Mouse (Mus musculus) gastrocnemius, adult 8-10 months (tissue): ENCODE results near the gene Sval2. TPM values are rescaled to one million over a fixed set of nuclear protein-coding genes. Genes with fewer than 3 reads are reported as not detected.

Source experiments
- DNase-seq, 2 experiments: peaks; one replicate each; pipeline ENCODE4 v3.0.0; 2022; ENCODE audit warnings: low spot score in 2 of 2
- total RNA-seq, 4 experiments: library from RNA; stranded (reverse); gene quantifications; 2 replicates each; pipeline ENCODE4 v1.2.4; 2022

Sval2 gene
- total RNA-seq, result not detected

DNA sequence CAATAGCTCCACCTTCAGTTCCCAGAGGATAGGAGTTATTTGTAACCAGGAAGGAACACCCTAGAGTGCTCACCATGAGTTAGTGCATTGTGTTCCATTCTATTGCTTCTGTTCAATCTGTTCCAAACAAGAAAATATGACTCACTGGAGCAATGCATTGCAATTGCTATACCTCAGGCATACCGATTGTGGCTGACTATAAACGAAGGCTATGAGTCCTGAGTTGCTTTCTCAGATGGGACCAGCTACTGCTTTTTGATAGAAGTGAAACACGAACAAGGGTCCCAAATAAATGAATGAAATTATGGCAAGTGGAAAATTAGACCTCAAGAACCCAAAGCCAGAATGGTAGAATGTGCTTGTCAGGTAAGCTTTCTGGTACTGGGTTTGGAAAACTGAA is at the start of gene Sval2:
TSS of gene Sval2 (plus strand) at position 301 of the 400 bp plus-strand sequence.
- no peak for DNase-seq

DNA sequence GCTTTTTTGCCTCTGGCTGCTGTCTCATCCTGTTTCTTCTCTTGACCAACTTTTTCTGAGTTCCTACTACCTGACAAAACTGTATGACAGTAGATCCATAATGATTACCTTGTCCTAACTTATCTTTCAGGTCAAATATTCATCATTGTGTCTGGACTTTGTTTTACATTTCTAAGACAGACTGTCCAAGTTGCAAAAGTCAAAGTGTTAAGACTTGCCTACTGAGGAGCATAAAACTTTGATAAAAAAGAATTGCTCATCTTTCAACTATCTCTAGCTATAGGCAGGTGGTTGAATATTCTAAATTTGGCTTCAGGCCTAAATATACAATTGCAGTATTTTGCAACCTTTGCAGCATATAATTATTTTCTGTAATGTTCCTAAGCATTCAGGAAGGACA is 28.7 kb upstream of the Sval2 start:
- DNase-seq, result no peak

DNA sequence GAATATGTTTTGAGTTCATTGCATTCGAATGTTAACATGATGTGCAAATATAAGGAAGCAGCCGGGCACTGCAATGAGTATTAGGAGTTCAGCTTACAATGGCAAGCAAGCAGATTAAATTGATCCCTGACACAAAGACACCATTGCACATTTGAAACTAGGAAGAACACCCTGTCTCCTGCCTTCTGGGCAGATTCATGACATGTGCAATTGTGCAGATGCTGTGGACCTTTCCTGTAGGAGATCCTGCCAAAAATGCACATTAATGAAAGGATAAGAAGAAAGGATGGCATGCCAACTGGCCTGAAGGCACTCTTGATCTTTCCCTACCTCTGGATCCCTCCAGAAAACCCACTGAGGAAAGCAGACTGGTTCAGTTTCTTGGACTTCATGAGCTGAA is 23.3 kb upstream of the Sval2 start:
- no peak for DNase-seq

DNA sequence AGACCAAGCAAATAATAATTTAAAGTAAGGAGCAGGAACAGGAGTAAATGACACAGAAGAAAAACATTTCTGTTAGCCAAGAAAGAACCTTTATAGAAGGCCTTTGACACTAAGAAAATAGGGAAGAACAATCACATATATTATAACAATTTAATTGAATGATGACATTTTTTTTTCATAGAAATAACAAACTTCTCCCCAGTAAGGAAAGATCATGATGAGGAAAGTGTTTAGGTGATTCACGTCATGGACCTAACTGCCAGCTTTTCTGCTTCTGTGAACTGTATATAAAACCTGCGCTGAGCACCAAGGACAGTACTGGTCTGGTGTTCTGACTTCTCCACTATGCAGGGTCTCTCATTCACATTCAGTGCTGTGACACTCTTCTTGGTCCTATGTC is 5.6 kb upstream of the Sval2 start, which contains the start of gene Pip:
TSS of gene Pip (plus strand) at position 301 of the 400 bp plus-strand sequence.
- DNase-seq, result no peak

DNA sequence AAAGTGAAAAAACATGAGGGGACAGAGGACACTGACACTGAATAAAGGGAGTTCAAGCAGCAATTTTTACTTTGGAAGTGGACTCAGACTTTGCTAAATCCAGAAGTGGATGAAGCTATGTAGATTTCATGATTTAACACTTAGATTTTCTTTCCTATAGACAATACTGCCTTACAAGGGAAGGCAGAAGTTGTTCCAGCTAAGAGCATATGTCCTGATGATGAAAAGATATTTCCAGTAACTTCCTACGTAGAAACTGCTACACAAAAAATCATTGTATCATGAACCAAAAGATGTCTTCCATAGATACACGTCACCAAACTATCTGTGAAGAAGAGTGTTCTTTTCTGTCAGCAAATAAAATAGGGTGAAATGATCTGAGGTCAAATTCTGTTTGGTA is 11.2 kb downstream of the Sval2 start:
- no peak for DNase-seq

DNA sequence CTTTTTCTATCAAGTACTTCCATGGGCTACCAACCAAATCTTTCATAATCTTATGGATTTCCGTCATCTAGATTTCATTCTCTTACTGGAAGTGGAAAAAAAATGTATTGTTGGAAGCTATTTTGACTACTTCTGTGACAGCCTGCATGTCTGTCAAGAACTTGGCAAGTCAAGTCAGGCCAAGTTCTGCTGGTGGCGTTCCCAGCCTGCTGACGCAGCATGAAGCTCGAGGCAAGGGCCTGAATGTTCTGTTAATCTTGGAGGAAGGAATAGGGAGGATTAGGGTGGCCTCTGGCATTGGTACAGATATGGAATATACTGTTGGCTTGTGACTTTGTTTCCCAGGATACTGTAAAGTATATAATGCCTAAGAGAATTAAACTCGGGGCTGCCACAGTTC is 58.8 kb downstream of the Sval2 start:
- no peak for DNase-seq

Other genes starting within 250 kb of the Sval2 start
- gene Ephb6, start 247.5 kb upstream of the Sval2 start, total RNA-seq, result 1 to 10 TPM in 1 of 4 experiments, under 1 TPM in 3; 0.39 to 1.2 (median 0.71) TPM
- not detected for gene Trpv6, start 216.6 kb upstream of the Sval2 start, total RNA-seq
- not detected for gene Trpv5, start 172.2 kb upstream of the Sval2 start, total RNA-seq
- gene Llcfc1, start 168.6 kb upstream of the Sval2 start, total RNA-seq, result not detected
- gene Kel, start 148.7 kb upstream of the Sval2 start, total RNA-seq, result not detected
- gene Olfr459, start 77.8 kb upstream of the Sval2 start, total RNA-seq, result not detected
- not detected for gene Pip, start 5.5 kb upstream of the Sval2 start, total RNA-seq
- gene Sval1, start 98.6 kb downstream of the Sval2 start, total RNA-seq, result not detected
- not detected for gene Sval3, start 115.2 kb downstream of the Sval2 start, total RNA-seq
- not detected for gene Sva, start 185.4 kb downstream of the Sval2 start, total RNA-seq